8 mouse cellular contexts compared by ENCODE assay signal in the genomic region with DNA sequence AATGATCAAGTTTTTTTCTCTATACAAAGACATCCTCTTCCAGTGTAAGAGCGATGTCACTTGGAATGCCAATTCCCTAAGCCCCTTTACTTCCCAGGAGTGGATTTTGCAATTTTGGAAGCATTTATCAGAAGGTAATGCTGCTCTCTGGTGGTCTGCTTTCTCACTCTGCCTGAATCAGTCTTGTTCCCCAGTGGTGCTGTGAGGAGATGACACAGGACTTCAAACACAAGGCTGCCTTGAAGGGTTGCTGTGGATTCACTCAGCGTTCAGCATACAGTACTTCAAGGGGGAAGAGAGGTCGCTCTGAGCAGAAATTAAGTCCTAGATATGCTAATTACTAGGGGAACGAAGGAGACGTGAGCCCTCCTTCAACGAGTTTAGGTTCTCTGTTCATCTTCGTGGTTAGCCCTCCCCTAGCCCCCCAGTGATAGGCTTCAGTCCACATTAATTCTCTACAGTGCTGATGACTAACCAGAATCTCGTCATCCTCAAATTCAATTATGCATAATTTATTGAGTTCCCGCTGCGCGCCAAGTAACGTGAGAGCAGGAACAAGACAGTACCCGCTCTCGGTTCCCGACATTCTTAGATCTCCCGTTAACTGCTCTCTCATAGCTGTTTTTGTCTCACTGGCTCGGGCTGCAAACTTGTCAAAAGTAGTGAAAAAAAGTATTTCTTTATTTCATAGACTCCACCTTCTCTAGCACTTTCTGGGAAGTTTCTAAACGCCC. TPM values are rescaled to one million over a fixed set of nuclear protein-coding genes. Genes with fewer than 3 reads are reported as not detected.
DNase-seq lines count a peak whose midpoint lies in the region; ATAC-seq lines count a peak whose summit lies in the region.

No protein-coding gene starts in this region.

- no peaks in the 10 kb centered on the region; the same call in 1 of the 2 replicates for H3K9me3 ChIP-seq in hindbrain, embryonic 14.5 days (ENCODE audit: control insufficient read depth, low read length)

- H3K27me3 ChIP-seq in hindbrain, embryonic 14.5 days (ENCODE audit: control insufficient read depth, insufficient read depth, low read length), result 0 out of 2 replicates have a peak, but pooled peaks cover 2% of the 10 kb centered on the region

- H3K36me3 ChIP-seq in hindbrain, embryonic 14.5 days (replicated peaks; ENCODE audit: control insufficient read depth, insufficient read depth), result no peaks in the 10 kb centered on the region

- intact Hi-C loops in left cerebral cortex, postnatal 14 days (cut with DNase I), result loop anchor here (10.0 kb wide), 1 partner anchor 162 kb away; no protein-coding TSS in a partner anchor

- peak overlapping the region; percentile 70 for H3K4me2 ChIP-seq in hindbrain, embryonic 14.5 days (replicated peaks)

- no peak overlapping the region for H3K27ac ChIP-seq in hindbrain, embryonic 14.5 days

- WGBS in hindbrain, embryonic 14.5 days, result 3% methylated on average over 18 of the region's 18 CpGs

- peak overlapping the region; percentile 20; the same call in 1 of the 2 replicates for H3K9ac ChIP-seq in hindbrain, embryonic 14.5 days

- 0 out of 2 replicates have a peak, but pooled peaks cover 6% of the 10 kb centered on the region for H3K4me1 ChIP-seq in hindbrain, embryonic 14.5 days (replicated peaks; ENCODE audit: control insufficient read depth, insufficient read depth, low read length)

- H3K4me3 ChIP-seq in hindbrain, embryonic 14.5 days (replicated peaks; ENCODE audit: low read length), result peak overlapping the region; percentile 29

- peak; percentile 19 to 49 for DNase-seq in left cerebral cortex, postnatal 14 days (ENCODE audit: low spot score in 2 of 2)
- no peak for DNase-seq in left cerebral cortex, adult 11 months (ENCODE audit: low spot score)
- DNase-seq in NIH3T3 (ENCODE audit: low read depth), result peak; percentile 63
- DNase-seq in embryo, embryonic 11 days, result peak; percentile 75
- DNase-seq in hindbrain, embryonic 14.5 days (ENCODE audit: low spot score), result peak; percentile 66
- DNase-seq in natural killer cell, adult 2 months (ENCODE audit: low spot score in 2 of 2), result no peak
- no peak for DNase-seq in thymus, adult 18-20 months

- ATAC-seq in hindbrain, embryonic 14.5 days (ENCODE audit: low FRiP score), result peak; percentile 66
- ATAC-seq in megakaryocyte progenitor cell, adult 5-6 weeks (replicated peaks; ENCODE audit: poor library complexity), result peak; percentile 62

RNA-seq across cellular contexts. Expression of gene Wdr63, which starts 0.6 kb away (rescaled TPM):
- under 1 TPM; 0.11 to 0.30 TPM for total RNA-seq in left cerebral cortex, postnatal 14 days (2021)
- polyA plus RNA-seq in hindbrain, embryonic 14.5 days (2014; fragmentation: Nextera tagmentation; extraction: Ambion mirVana), result 1.8 and 2.8 TPM in 2 replicates
- not detected in 2 replicates for total RNA-seq in megakaryocyte progenitor cell, adult 5-6 weeks (2015)
- total RNA-seq in megakaryocyte progenitor cell, adult 5-6 weeks (2017), result not detected in 2 replicates

RNA-seq across cellular contexts. Expression of gene Mcoln3, which starts 10.0 kb away (rescaled TPM):
- not detected for total RNA-seq in left cerebral cortex, postnatal 14 days (2021)
- polyA plus RNA-seq in hindbrain, embryonic 14.5 days (2014; fragmentation: Nextera tagmentation; extraction: Ambion mirVana), result 0.27 and 0.82 TPM in 2 replicates
- total RNA-seq in megakaryocyte progenitor cell, adult 5-6 weeks (2015), result 0.07 TPM in 1 of 2 replicates, not detected in the other
- 0.21 and 0.44 TPM in 2 replicates for total RNA-seq in megakaryocyte progenitor cell, adult 5-6 weeks (2017)

RNA-seq across cellular contexts. Expression of gene Mcoln2, which starts 42.4 kb away (rescaled TPM):
- not detected for total RNA-seq in left cerebral cortex, postnatal 14 days (2021)
- polyA plus RNA-seq in hindbrain, embryonic 14.5 days (2014; fragmentation: Nextera tagmentation; extraction: Ambion mirVana), result 0.11 TPM in 1 of 2 replicates, not detected in the other
- 0.32 and 2.0 TPM in 2 replicates for total RNA-seq in megakaryocyte progenitor cell, adult 5-6 weeks (2015)
- total RNA-seq in megakaryocyte progenitor cell, adult 5-6 weeks (2017), result 2.1 and 4.0 TPM in 2 replicates

Comparison
In these comparisons a context has a peak if more than half of its experiments do, and no peak if none do; other contexts are left out.
1. DNase-seq: peak in left cerebral cortex, postnatal 14 days (2 of 2), NIH3T3 (single experiment), embryo, embryonic 11 days (single experiment) and hindbrain, embryonic 14.5 days (single experiment); none in left cerebral cortex, adult 11 months (single experiment), natural killer cell, adult 2 months (0 of 2) and thymus, adult 18-20 months (0 of 2).